Mouse (Mus musculus): Measurements from ENCODE around the gene Nrxn2.

Gene Nrxn2

GRCm38 (mm10) chr19:6449841-6450240, 31.3 kb downstream of the Nrxn2 start:
- CTCF ChIA-PET, result no interaction called here

- CTCF ChIA-PET, result interaction anchor here (0.6 to 0.7 kb wide), 3 partner anchors 34 to 598 kb away, joined by 3 to 4 read pairs (median 3); no protein-coding TSS in a partner anchor
These were observed 33.5 kb downstream of the Nrxn2 start for GRCm38 (mm10) chr19:6452030-6452494.

DNA sequence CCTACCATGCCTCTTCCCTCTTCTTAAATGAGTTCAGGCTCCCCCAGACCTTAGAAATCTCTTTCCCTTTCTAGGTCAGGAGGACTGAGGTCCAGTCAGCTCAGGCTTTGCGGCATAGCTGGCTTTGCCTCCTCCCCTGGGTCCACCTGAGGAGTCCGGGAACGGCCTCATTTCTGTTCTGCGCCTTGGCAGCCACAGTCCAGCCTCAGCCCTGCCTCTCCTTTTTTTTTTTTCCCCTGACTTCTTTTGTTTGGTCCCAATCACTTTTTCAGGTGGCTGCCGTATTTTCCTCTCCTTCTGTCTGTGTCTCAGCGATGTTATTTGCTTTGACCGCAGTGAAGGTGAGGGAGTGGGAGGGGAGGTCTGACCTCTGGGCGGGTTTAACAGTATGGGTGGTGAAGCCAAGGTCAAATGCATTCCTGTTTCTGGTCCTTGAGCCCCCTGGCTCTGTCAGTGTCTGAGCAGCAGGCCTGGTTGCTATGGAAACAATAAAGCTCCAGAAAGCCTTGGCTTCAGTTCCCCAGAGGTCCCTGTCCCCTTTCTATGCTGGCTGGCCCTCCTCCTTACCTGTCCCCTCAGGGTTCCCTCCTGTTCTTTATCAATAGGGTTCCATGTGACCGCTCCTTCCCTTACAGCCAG, 34.3 kb downstream of the Nrxn2 start:
- CTCF ChIA-PET, result interaction anchor here (0.6 to 0.7 kb wide), 2 partner anchors 35 to 464 kb away, joined by 3 to 4 read pairs; no protein-coding TSS in a partner anchor

- CTCF ChIA-PET, result no interaction called here
These were observed 34.8 kb downstream of the Nrxn2 start for GRCm38 (mm10) chr19:6453349-6453748.

DNA sequence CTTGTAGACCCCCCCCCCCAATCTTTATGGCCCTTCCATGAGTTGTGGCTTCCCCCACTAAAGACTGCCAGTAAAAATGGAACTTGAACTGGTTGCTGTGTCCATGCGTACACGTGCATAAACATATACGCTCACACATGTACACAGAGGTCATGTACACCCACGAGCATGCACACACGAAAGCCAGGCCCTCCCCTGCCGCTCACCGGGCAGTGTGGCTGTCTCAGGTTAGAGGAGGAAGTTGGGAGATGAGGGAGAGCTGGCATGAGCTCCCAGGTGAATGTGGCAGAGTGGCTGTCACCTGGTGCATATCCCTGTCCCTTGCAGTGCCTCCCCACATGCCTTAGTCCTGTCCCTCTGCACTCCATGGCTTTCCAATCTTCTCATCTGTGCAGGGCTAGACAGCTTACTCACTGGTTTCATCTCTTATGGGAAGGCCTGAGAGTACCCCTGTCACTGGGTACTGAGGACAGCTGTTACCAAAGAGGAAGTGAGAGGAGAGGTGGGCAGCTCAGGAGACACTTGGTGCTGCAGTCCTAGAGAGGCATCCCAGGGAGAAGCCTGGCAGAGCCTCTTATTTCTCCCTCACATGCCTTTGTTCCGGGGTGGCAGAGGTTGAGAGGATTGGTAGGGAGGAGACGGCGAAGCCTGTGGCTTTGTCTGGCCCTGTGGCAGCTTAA, 35.6 kb downstream of the Nrxn2 start:
- CTCF ChIA-PET, result no interaction called here

GRCm38 (mm10) chr19:6459504-6459903, 41.0 kb downstream of the Nrxn2 start:
- CTCF ChIA-PET, result no interaction called here

DNA sequence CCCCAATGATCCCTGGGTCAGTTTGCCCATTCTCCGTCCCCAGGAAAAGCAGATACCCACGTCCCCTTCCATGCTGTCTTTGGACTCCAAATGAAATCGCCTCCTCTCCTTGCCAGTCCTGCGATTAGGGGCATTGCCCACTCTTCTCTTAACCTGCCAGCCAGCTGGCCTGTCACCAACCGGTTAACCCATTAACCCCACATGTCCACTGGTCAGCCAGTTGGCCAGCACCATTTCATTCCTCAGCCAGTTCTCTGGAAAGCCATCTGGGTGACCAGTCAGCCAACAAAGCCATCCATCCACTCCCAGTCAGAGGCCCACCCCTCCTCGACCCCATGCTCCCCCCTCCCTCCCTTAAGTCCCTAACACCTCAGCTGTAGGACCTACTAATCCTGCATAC, 44.3 kb downstream of the Nrxn2 start:
- CTCF ChIA-PET, result interaction anchor here (0.7 kb wide), 1 partner anchor 28 kb away, joined by 3 read pairs; no protein-coding TSS in a partner anchor

- CTCF ChIA-PET, result no interaction called here
These were observed 46.0 kb downstream of the Nrxn2 start for GRCm38 (mm10) chr19:6464306-6465071.

GRCm38 (mm10) chr19:6465090-6465489, 46.6 kb downstream of the Nrxn2 start:
- CTCF ChIA-PET, result no interaction called here

DNA sequence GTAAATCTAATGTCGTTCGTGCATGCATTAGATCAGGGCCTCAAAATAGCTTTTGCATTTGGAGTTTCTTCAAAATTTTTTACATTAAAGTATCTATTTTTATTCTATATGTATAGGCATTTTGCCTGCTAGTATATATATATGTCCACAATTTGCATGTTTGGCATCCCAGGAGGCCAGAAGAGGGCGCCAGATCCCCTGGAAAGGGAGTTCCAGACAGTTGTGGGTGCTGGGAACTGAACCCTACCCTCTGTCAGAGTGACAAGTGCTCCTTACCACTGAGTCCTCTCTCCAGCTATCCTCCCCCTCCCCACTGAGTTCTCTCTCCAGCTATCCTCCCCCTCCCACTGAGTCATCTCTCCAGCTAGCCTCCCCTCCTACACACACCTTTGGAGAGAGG, 48.4 kb downstream of the Nrxn2 start:
- CTCF ChIA-PET, result interaction anchor here (0.5 kb wide), 1 partner anchor 142 kb away, joined by 4 read pairs; no protein-coding TSS in a partner anchor

GRCm38 (mm10) chr19:6467374-6467979, 48.9 kb downstream of the Nrxn2 start:
- CTCF ChIA-PET, result no interaction called here

GRCm38 (mm10) chr19:6471630-6472029, 53.1 kb downstream of the Nrxn2 start:
- CTCF ChIA-PET, result no interaction called here

DNA sequence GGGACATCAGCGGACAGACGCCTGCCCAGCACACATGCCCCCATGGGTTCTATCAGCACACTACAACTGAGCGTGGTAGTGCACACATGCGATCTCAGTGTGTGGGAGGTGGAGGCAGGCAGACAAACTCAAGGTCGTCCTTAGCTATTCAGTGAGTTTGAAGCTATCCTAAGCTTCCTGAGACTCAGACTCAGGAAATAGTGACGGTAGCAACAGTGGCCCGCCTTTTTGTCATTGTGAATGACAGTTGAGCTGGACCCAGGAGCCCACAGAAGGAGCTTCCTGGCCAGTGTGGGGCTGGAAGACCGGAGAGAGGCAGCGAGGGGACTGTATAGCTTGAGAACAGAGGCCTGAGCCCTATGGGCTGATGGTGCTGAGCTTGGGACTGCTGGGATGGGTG, 54.3 kb downstream of the Nrxn2 start:
- CTCF ChIA-PET, result no interaction called here

DNA sequence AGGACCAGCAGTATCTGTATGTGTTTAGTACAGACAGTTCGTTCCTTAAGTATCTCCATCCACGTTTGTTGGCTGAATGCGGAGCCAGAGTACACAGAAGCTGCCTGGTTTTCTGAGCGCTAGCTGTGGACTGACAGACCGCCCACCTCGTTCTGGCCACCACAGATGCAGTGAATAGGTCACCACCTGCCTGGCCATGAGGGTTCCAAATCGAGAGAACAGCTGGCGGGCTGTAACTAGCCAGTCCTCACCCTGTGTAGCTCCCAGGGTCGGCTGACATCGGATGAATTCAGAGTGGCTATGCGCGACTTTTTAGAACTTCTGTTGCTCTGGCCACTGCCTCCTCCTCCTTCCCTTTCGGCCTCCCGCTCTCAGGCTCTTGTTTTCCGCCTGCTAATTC, 56.2 kb downstream of the Nrxn2 start:
- CTCF ChIA-PET, result no interaction called here

DNA sequence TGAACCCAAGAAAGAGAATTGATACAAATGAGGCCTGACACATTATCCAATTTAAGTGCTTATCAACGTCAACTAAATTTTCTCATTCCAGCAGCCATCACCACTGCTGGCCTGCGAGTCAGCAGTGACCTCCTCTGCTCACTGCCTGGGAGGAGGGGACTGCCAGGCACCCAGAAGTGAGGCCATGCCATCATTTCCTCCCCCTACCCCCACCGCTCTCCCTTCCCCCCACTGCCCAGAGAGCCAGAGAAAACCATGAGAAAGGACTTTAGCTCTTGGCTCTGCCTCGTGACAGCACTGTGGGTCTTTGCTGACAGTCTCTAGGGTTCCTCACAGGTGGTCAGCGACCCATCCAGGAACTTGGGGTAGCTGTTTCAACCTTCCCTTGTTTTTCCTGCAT, 56.6 kb downstream of the Nrxn2 start:
- CTCF ChIA-PET, result no interaction called here

GRCm38 (mm10) chr19:6477007-6477406, 58.5 kb downstream of the Nrxn2 start:
- CTCF ChIA-PET, result interaction anchor here (0.8 kb wide), 1 partner anchor 89 kb away, joined by 10 read pairs; no protein-coding TSS in a partner anchor

GRCm38 (mm10) chr19:6478566-6478965, 60.0 kb downstream of the Nrxn2 start:
- CTCF ChIA-PET, result no interaction called here

DNA sequence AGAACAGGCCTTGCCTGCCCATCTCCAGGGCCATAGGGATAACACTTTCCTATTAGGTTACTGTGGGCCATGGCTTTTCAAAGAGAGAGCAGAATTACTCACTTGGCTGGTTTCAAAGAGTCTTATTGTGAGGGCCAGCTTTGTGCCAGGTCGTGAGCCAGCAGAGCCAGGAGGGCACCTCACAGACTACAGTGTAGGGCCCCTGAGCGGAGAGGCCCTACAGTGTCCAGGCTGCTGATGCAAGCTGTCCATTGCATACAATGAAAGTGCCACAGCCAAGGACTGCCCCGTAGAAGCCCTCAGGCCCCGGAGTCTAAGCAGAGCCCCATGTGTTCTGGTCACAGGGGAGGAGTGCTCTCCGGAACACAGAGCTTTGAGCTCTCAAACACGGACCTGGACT, 64.4 kb downstream of the Nrxn2 start:
- CTCF ChIA-PET, result no interaction called here

DNA sequence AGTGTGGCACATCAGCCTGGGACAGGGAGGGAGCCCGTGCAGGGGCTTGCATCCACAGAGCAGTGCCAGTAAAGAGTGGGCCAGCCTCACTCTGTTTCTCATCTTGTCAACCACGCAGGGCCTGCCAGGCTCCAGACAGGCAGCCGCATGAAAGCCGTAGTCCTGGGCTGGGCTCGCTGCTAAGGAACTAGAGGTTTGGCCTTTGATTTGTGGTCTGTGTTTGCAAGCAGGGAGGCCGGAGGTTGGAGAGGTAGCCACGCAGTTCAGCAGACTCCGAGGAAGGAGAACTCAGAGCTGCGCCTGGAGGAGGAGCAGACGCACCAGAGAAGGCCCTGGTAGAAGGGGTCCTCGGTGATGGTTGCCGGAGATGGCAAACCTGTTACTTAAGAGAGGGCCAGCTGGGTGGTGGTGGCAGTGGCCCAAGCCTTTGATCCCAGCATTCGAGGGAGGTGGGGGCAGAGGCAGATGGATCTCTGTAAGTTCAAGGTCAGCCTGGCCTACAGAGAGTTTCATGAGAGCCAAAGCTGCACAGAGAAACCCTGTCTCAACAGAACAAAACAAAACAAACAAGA, 66.6 kb downstream of the Nrxn2 start:
- CTCF ChIA-PET, result no interaction called here

DNA sequence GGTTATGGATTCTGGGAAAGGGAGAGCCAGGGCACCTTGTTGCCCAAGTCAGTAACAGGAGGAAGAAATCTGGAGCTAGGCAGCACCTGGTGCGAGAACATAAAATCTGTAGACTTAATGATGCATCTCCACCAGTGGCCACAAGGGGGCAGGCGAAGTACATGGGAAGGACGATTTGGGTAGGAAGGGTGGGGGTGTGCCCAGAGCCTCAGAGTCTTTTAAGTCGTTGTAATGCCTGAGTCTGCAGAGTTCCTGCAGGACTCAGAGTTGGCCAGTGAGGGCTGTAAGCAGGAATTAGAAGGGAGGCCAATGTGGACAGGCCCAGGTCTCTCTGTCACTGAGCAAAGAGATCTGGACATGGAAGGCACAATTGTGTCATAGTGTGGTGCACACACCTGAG, 70.5 kb downstream of the Nrxn2 start:
- CTCF ChIA-PET, result no interaction called here

GRCm38 (mm10) chr19:6491538-6491937, 73.0 kb downstream of the Nrxn2 start:
- CTCF ChIA-PET, result interaction anchor here (0.6 to 0.7 kb wide), 2 partner anchors 116 to 171 kb away, joined by 3 read pairs; no protein-coding TSS in a partner anchor

DNA sequence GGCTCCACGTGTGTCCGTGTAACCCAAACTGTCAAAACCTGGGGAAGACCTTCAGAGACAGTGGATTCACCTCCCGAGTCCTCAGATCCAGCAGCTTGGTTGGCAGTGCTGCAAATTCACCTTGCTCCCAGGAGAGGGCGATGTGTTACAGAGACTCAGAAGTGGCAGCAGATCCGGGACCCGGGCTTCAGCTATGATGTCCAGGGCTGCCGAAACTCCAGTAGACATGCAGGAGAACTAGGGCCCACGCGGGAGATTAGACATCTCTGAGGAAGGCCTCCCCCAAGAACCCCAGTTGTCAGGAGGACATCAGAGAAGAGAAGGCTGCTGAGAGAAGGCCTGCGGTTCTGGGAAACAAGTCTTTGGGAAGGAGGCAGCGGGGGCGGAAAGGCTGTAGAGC, 73.6 kb downstream of the Nrxn2 start:
- CTCF ChIA-PET, result interaction anchor here (0.6 to 0.7 kb wide), 2 partner anchors 115 to 171 kb away, joined by 3 read pairs; no protein-coding TSS in a partner anchor

All from spleen, embryonic (tissue).